Mouse (Mus musculus) bone marrow macrophage, adult 2 months (primary cell): ENCODE measurements at regions not wholly inside any gene's neighbourhood (a gene's known extent, or its start where the extent isn't known, plus 50 kb on each side); places are given as distances from the start of the nearest gene placed in this dataset.

ENCODE experiments used
- CTCF ChIP-seq: IDR thresholded peaks from 2 replicates; pipeline ENCODE4 v1.5.1; 2012; ENCODE audit warnings: low read depth, mild to moderate bottlenecking, low read length, moderate library complexity
- POLR2A ChIP-seq: IDR thresholded peaks from 2 replicates; pipeline ENCODE4 v1.6.1; 2012; ENCODE audit warnings: mild to moderate bottlenecking, low read depth, low read length, borderline replicate concordance

GRCm38 (mm10) chr17:4940589-4940988, 53.5 kb upstream of the Arid1b start:
- TF ChIP-seq CTCF = no peak
- TF ChIP-seq POLR2A = no peak
